Mouse (Mus musculus) megakaryocyte, adult 5-6 weeks (primary cell): ENCODE measurements around the gene Tmem128. TPM values are rescaled to one million over a fixed set of nuclear protein-coding genes. Genes with fewer than 3 reads are reported as not detected.

ENCODE experiments used
- ATAC-seq: 2 replicates; pipeline ENCODE4 v1.8.0; 2016; ENCODE audit warnings: mild to moderate bottlenecking, inconsistent platforms; ENCODE audit not compliant: poor library complexity, severe bottlenecking
- total RNA-seq, 2 experiments: library from RNA; stranded (forward) in 1 of 2; stranded (reverse) in 1 of 2; fragments of 153-499, 151-499 nt in 1 of 2; fragments of 221-1000, 200-1000 nt in 1 of 2; gene quantifications; 2 replicates each; pipeline versions ENCODE4 v1.2.3 to v1.2.4; 2015 to 2017

Gene Tmem128
- total RNA-seq, 2 experiments from 2014 or later = 34.5 to 96.8 TPM

GRCm38 (mm10) chr5:38277098-38277866 is 17.3 kb downstream of the Tmem128 start:
- no peak for ATAC-seq

DNA sequence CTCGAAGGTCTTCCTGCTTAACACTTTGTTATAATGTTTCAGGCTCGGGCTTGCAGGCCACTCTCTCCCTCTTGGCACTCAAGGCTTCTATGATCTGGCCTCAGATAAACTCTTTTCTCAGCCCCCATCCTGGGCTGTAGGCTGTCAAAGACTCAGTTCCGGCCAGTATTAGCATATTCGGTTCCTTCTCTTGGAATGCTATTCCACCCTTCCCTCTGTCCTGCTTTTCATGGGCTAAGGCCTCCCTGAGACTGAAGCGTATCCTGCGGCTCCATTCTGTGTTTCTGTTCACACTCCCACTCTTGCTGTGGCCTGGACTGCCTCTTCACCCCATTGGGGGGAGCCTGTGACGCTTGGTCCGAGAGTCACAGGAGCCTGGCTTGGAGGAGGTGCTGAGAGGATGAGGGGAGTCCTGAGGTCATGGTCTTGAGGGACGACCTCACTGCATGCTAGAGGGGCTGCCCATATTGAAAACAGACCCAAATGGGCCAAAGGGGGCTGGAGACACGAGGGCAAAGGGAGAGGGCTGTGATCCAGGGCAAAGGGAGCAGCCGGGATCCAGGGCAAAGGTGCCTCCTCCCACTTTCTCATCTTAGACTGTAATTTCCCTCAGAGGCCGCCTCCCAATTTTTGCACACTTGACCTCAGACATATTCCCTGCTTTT is 18.1 kb downstream of the Tmem128 start:
- ATAC-seq = no peak

DNA sequence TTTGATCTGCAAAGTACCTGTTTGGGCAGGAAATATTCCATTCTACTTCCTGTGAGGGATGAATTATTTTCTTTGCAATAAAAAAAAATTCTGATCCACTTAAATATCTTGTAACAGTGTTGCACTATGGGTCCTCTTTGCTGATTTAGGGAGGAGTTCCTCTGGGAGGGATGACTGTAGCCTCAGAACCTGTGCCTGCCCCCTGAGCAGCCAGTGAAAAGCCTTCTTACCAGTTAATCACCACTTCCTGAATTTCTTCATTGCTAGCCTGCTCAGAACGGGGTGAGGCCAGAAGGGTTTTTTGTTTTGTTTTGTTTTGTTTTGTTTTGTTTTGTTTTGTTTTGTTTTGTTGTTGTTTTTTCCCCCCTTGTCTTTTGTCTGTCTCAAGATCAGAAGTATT is 20.1 kb downstream of the Tmem128 start:
- ATAC-seq = peak; percentile 49; the same call in 1 of the 2 replicates

DNA sequence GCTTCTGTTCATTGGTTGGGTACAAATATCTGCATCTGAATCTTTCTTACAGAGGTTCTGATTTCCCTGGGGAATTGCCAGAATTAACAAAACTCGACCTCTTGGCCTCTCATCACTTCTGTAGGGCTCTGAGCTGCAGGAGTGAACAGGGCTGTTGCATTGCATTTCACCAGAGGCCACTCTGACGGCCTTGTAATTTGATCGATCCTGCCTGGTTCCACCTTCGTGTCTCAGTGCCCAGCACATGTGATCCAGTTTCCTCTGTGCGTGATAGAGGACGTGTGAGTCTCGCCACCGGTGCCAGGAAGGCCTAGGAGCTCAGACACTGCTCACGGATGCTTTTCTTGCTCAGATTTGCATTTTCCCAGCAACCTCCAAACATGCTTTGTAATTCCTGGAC is 25.7 kb downstream of the Tmem128 start:
- ATAC-seq = no peak

DNA sequence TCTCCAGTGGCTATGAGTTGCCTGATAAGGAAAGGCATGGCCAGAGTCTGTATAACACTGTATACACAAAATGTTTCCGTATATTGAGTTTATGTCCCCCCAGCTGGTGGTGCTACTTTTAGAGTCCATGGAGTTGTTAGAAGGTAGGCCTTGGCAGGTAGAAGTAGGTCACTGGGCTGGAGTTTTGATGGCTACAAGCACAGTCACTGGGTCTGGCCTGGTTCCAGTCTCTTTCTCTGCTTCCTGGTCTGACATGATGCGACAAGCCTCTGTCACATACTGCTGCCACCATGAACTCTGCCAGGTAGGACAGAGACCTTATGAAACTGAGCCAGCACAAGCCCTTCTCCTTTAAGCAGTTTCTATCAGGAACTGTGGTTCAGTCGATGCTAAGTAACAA is 28.5 kb downstream of the Tmem128 start:
- ATAC-seq = no peak

DNA sequence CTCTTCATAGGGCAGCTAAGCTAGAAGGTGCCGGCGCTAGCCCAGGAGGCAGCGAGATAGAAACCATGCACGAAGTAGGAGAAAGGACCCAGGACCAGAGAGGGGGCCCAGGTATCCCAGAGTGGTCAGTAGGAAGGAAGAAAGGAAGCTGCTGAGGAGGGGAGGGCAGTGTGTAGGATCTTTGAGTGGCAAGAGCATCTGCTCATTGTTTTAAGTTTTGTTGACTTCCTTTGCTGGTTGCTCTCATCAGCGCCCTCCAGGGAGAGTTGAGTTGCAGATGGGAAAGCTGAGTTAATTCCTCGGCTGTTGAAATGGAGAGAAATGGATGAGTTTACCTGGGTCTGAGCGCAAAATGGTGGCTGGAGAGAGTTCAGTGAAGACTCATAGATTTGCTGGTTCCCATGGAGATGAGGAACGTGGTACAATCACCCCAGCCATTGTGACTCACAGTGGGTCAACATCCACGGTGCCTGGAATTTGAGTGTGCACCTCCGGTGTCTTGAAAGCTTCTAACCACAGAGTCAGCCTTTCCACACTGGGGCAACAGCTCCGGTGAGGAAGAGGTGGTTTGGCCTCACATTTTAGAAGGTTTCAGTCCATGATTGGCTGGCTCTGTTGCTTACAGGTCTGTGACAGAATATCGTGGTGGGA is 41.9 kb downstream of the Tmem128 start:
- ATAC-seq = no peak

DNA sequence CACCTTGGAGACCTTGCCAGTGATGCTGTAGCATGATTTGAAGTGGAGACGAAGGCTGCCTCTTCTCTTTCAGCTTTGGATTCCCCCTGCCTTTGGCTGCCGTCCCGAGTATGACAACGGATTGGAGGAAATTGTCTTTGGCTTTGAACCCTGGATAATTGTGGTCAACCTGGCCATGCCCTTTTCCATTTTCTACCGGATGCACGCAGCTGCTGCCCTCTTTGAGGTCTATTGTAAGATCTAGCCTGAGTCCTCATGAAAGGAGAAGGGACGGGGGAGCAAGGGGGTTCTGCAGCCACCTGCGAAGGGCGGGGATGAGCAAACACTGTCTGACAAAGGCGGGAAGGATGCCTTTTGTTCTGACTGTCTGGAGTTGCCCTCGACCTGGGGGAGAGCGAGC is 42.7 kb downstream of the Tmem128 start:
- ATAC-seq = no peak

DNA sequence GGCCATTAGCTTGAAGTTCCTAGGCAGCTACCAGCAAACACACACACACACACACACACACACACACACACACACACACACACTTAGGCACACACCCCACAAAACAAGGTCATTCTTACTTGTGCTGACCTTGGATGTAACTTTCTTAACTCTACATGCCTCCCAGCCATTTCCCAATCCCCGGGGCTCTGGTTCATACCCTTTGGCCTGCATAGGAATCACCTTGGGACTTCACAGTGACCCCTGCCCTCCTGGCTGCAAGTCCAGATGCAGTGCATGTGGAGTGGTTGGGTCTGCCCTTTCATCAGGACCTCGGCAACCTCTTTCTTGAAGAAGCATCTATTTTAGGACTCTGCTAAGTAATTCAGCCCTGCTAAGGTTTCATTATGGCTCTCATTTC is 45.3 kb downstream of the Tmem128 start:
- no peak for ATAC-seq

DNA sequence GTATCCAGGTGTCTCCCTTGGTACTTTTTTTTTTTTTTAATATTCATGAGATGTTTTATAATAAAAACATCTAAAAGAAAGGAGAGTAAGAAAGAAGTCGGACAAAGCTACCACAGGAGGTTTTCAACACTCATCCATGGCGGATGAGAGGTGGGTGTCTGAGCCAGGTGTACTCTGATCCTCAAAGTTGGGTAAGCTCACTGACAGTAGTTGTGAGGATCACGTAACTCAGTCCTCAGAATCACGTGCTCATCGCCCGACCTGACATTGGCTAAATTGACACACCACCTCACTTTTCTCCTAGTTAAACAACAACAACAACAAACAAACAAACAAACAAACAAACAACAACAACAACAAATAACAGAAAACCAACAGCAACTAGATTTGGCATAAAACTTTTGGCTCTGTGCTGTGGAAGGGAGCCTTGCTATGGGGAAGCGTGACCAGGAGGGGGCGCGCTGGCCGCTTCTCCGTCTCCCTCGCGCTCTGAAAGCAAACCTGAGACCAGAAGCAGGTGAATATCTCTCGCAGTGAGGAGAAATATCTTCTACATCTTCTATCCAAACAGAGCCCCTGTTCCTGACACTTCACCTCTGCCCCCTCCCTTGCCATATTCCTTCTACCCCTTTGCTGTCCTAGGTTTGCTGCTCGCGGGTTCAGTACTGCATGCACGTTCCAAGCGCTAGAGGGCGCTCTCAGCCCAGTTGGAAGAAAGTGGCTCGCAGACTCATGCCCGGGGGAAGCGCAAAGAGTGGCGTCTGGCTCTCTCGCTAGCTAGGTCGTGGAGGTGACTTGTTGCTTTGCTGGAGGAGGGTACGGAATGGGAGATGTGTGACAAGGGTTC is 47.5 kb downstream of the Tmem128 start:
- peak; percentile 96 for ATAC-seq

- peak; percentile 62 for ATAC-seq
These were observed 48.9 kb downstream of the Tmem128 start for GRCm38 (mm10) chr5:38308873-38309272.

DNA sequence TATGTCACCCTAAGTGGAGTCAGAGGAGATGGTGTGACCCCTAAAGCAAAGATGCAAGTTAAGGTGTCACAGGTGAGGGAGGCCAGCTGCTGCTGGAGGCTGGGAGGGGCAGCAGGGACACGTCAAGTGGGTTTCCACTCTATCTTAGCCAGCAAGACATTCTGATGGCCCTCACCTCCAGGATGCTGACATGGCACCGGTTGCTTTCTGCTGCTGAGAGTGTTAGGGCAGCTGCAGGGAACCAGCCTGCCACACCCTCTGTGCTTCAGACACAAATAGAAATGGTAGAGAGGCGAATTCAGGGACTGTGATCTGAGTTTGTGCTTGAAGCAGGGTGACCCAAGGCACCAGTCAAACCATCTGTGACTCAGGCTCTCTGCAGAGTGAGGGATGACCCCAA is 49.8 kb downstream of the Tmem128 start:
- ATAC-seq = no peak

Other genes starting within 250 kb of the Tmem128 start
- gene Stx18, start 221.4 kb upstream of the Tmem128 start, total RNA-seq (2015) = 22.8 and 28.6 TPM in 2 replicates
- 36.1 and 49.0 TPM in 2 replicates for gene Stx18, start 221.4 kb upstream of the Tmem128 start, total RNA-seq (2017)
- gene Nsg1, start 100.3 kb upstream of the Tmem128 start, total RNA-seq (2015) = 0.39 TPM in 1 of 2 replicates, not detected in the other
- gene Nsg1, start 100.3 kb upstream of the Tmem128 start, total RNA-seq (2017) = 1.2 TPM in 1 of 2 replicates, not detected in the other
- 4.4 and 6.0 TPM in 2 replicates for gene Zbtb49, start 39.7 kb upstream of the Tmem128 start, total RNA-seq (2015)
- gene Zbtb49, start 39.7 kb upstream of the Tmem128 start, total RNA-seq (2017) = 4.0 and 7.7 TPM in 2 replicates
- gene Lyar, start 39.7 kb upstream of the Tmem128 start, total RNA-seq (2015) = 27.6 and 33.7 TPM in 2 replicates
- 28.1 and 45.1 TPM in 2 replicates for gene Lyar, start 39.7 kb upstream of the Tmem128 start, total RNA-seq (2017)
- gene Otop1, start 15.8 kb downstream of the Tmem128 start, total RNA-seq (2015) = not detected in 2 replicates
- gene Otop1, start 15.8 kb downstream of the Tmem128 start, total RNA-seq (2017) = not detected in 2 replicates
- gene Drd5, start 59.2 kb downstream of the Tmem128 start, total RNA-seq (2015) = not detected in 2 replicates
- gene Drd5, start 59.2 kb downstream of the Tmem128 start, total RNA-seq (2017) = not detected in 2 replicates
- 3.9 and 7.3 TPM in 2 replicates for gene Slc2a9, start 243.0 kb downstream of the Tmem128 start, total RNA-seq (2015)
- 7.8 and 9.2 TPM in 2 replicates for gene Slc2a9, start 243.0 kb downstream of the Tmem128 start, total RNA-seq (2017)